Mouse (Mus musculus) midbrain, embryonic 12.5 days (tissue): ENCODE results near the gene Ilf2. TPM values are rescaled to one million over a fixed set of nuclear protein-coding genes. Genes with fewer than 3 reads are reported as not detected.

Experiments used
- ATAC-seq: fragments of 200-750 bp; cut with Nextera tagmentation; 2 replicates; pipeline ENCODE4 v1.8.0; 2017; ENCODE audit warnings: low read depth, moderate TSS enrichment, moderate library complexity; ENCODE audit not compliant: low FRiP score
- H3K27ac ChIP-seq: fragments of 300-500 bp; sonication (generic); replicated peaks from 2 replicates; pipeline ENCODE4 v1.5.1; 2016; ENCODE audit warnings: mild to moderate bottlenecking
- H3K27me3 ChIP-seq: fragments of 300-500 bp; sonication (generic); 2 replicates; pipeline ENCODE4 v1.6.1; 2016; ENCODE audit warnings: mild to moderate bottlenecking
- H3K36me3 ChIP-seq: fragments of 300-500 bp; sonication (generic); 2 replicates; pipeline ENCODE4 v1.6.1; 2016
- H3K4me1 ChIP-seq: fragments of 300-500 bp; sonication (generic); 2 replicates; pipeline ENCODE4 v1.6.1; 2016
- H3K4me2 ChIP-seq: fragments of 300-500 bp; sonication (generic); replicated peaks from 2 replicates; pipeline ENCODE4 v1.6.1; 2016; ENCODE audit warnings: mild to moderate bottlenecking, moderate library complexity
- H3K4me3 ChIP-seq: fragments of 300-500 bp; sonication (generic); 2 replicates; pipeline ENCODE4 v1.5.1; 2016; ENCODE audit warnings: mild to moderate bottlenecking
- H3K9ac ChIP-seq: fragments of 300-500 bp; sonication (generic); replicated peaks from 2 replicates; pipeline ENCODE4 v1.6.1; 2016; ENCODE audit warnings: mild to moderate bottlenecking, moderate library complexity
- H3K9me3 ChIP-seq: fragments of 300-500 bp; sonication (generic); 2 replicates; pipeline ENCODE4 v1.6.1; 2016; ENCODE audit warnings: mild to moderate bottlenecking
- WGBS: fragments of 180-500 bp; shearing (Covaris S2); methylation state at CpG from one replicate; pipeline ENCODE4 v1.1.7; 2016; 5-methylcytosine and 5-hydroxymethylcytosine counted together
- polyA plus RNA-seq: library from polyadenylated mRNA; unstranded; fragments of >200 nt; fragmentation: Nextera tagmentation; extraction: Ambion mirVana; gene quantifications from 2 replicates; pipeline ENCODE4 v1.2.1, GENCODE M21; 2016

Gene Ilf2
- polyA plus RNA-seq, 1 experiment from 2014 or later: 319 TPM

DNA sequence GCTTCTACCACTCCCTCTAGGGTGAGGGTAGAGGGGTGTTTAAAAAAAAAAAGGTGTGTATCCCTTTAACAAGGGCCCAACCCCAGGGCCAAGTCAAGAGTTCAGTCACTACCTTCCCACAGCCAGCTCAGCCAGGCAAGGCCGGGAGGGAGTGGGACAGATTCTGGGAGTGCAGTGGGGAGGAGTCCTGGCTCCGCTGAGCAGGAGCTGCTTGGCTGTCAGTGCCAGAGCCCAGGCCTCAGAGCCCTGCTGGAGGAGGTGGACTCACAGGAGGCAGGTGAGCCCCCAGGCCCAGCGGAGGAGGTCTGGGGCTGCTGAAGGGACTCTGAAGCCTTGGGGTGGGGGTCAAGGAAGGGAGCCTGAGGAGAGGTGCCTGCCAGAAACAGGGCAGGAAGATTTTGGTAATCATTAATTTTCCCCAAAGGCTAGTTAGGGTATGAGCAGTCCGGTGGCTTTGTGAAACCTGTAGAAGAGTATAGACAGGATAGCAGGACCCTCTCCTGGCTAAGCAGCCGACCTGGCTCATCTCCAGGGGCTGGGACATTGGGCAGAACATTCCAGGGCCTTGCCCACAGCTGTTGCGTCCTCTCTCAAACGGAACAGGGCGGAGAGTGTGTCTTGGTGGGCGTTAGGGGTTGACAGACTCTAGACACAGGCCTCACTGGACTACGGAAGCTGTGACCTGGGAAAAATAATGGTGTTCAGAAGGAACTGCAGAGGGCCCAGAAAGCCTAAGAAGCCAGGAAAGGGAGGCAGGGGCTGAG is 61.4 kb downstream of the Ilf2 start, which contains the start of gene S100a16:
S100a16 (plus strand) TSS at position 114 of the 764 bp plus-strand sequence.
- WGBS: 51% methylated on average over 10 of the region's 10 CpGs
- no peak for ATAC-seq

DNA sequence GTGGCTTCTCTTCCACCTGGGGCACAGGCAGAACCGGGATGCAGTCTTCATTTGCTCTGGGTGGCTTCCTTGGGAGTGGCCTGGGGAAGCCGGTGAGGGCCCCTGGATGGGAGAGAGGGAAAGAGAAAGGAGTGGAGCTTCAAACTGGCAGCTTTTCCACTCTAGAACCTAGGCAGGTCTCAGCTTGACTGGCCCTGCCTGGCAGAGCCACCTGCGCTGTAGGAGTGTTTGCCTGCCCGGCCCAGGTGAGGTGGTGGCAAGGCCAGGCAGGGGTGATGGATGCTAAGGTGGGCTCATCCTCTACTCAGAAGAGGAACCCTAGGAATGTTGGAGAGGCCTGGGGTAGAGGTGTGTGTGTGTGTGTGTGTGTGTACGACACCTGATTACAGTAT is 62.0 kb downstream of the Ilf2 start:
- H3K4me3 ChIP-seq: no peak overlapping the region
- 84% methylated on average over 5 of the region's 5 CpGs for WGBS
- H3K4me2 ChIP-seq: no peak overlapping the region
- no peaks in the 10 kb centered on the region for H3K36me3 ChIP-seq
- H3K4me1 ChIP-seq: peaks cover 11% of the 10 kb centered on the region
- H3K27me3 ChIP-seq: peaks cover 5% of the 10 kb centered on the region; the same call in 1 of the 2 replicates
- no peaks in the 10 kb centered on the region for H3K9me3 ChIP-seq
- no peak for ATAC-seq
- no peak overlapping the region for H3K27ac ChIP-seq
- H3K9ac ChIP-seq: no peak overlapping the region

More for the DNA sequence above, 61.4 kb downstream of the Ilf2 start, which contains the start of gene S100a16:
- no peak within 1 kb of the TSS for H3K9ac ChIP-seq
- H3K27ac ChIP-seq: no peak within 1 kb of the TSS
- no peak within 1 kb of the TSS for H3K4me2 ChIP-seq
- no peaks in the 10 kb centered on the region for H3K9me3 ChIP-seq
- no peak within 1 kb of the TSS for H3K4me3 ChIP-seq
- H3K27me3 ChIP-seq: peaks cover 5% of the 10 kb centered on the region; the same call in 1 of the 2 replicates
- H3K36me3 ChIP-seq: no peaks in the 10 kb centered on the region
- peaks cover 11% of the 10 kb centered on the region for H3K4me1 ChIP-seq

Other genes with a start within 250 kb of the Ilf2 start
- gene Jtb, start 244.5 kb upstream of the Ilf2 start, polyA plus RNA-seq: 96.1 and 97.8 TPM in 2 replicates
- gene Creb3l4, start 232.6 kb upstream of the Ilf2 start, polyA plus RNA-seq: 3.8 and 3.9 TPM in 2 replicates
- gene Slc39a1, start 228.0 kb upstream of the Ilf2 start, polyA plus RNA-seq: 50.5 and 55.1 TPM in 2 replicates
- gene Crtc2, start 222.0 kb upstream of the Ilf2 start, polyA plus RNA-seq: 21.5 and 21.7 TPM in 2 replicates
- gene Dennd4b, start 210.9 kb upstream of the Ilf2 start, polyA plus RNA-seq: 6.6 and 6.9 TPM in 2 replicates
- gene Gatad2b, start 182.9 kb upstream of the Ilf2 start, polyA plus RNA-seq: 15.5 and 15.9 TPM in 2 replicates
- 15.8 and 22.0 TPM in 2 replicates for gene Slc27a3, start 86.2 kb upstream of the Ilf2 start, polyA plus RNA-seq
- 42.4 and 44.3 TPM in 2 replicates for gene Ints3, start 42.5 kb upstream of the Ilf2 start, polyA plus RNA-seq
- 2.5 and 2.6 TPM in 2 replicates for gene Npr1, start 10.3 kb upstream of the Ilf2 start, polyA plus RNA-seq
- gene Snapin, start 14.9 kb downstream of the Ilf2 start, polyA plus RNA-seq: 78.4 and 79.8 TPM in 2 replicates
- gene Chtop, start 33.4 kb downstream of the Ilf2 start, polyA plus RNA-seq: 220 and 221 TPM in 2 replicates
- gene S100a1, start 38.3 kb downstream of the Ilf2 start, polyA plus RNA-seq: 4.5 and 6.4 TPM in 2 replicates
- 12.1 TPM in 2 replicates for gene S100a13, start 38.3 kb downstream of the Ilf2 start, polyA plus RNA-seq
- not detected in 2 replicates for gene S100a14, start 50.7 kb downstream of the Ilf2 start, polyA plus RNA-seq
- 33.5 and 41.9 TPM in 2 replicates for gene S100a16, start 61.1 kb downstream of the Ilf2 start, polyA plus RNA-seq
- not detected in 2 replicates for gene S100a3, start 84.5 kb downstream of the Ilf2 start, polyA plus RNA-seq
- not detected in 2 replicates for gene S100a2, start 114.1 kb downstream of the Ilf2 start, polyA plus RNA-seq
- gene Gm42674, start 125.8 kb downstream of the Ilf2 start, polyA plus RNA-seq: not detected in 2 replicates
- gene S100a4, start 127.6 kb downstream of the Ilf2 start, polyA plus RNA-seq: 1.4 and 1.7 TPM in 2 replicates
- not detected in 2 replicates for gene S100a5, start 132.4 kb downstream of the Ilf2 start, polyA plus RNA-seq
- gene S100a6, start 136.8 kb downstream of the Ilf2 start, polyA plus RNA-seq: 23.8 and 28.5 TPM in 2 replicates
- 0.14 TPM in 1 of 2 replicates, not detected in the other for gene S100a7a, start 177.9 kb downstream of the Ilf2 start, polyA plus RNA-seq
- 5.7 and 12.9 TPM in 2 replicates for gene S100a8, start 192.9 kb downstream of the Ilf2 start, polyA plus RNA-seq
- 4.1 and 7.5 TPM in 2 replicates for gene S100a9, start 219.6 kb downstream of the Ilf2 start, polyA plus RNA-seq